Mouse (Mus musculus) heart, adult 2 months (tissue): ENCODE data around the gene Fam71f2.

Experiments used
- CTCF ChIP-seq: fragments of 200-600 bp; IDR thresholded peaks from 2 replicates; pipeline ENCODE4 v1.8.1; 2022; ENCODE audit warnings: antibody characterized with exemption, mild to moderate bottlenecking, moderate library complexity
- EP300 ChIP-seq: fragments of 200-500 bp; IDR thresholded peaks from 2 replicates; pipeline ENCODE4 v1.6.1; 2011; ENCODE audit warnings: low read depth, low read length, control low read depth; ENCODE audit not compliant: insufficient read depth
- POLR2A ChIP-seq: fragments of 200-500 bp; IDR thresholded peaks from 2 replicates; pipeline ENCODE4 v1.6.1; 2011; ENCODE audit warnings: mild to moderate bottlenecking, low read depth, low read length, control low read depth; ENCODE audit not compliant: insufficient read depth

GRCm38 (mm10) chr6:29329514-29329913, 50.1 kb downstream of the Fam71f2 start:
- TF ChIP-seq POLR2A, result no peak
- no peak for TF ChIP-seq CTCF
- TF ChIP-seq EP300, result no peak
